Mouse (Mus musculus) T-helper 2 cell (primary cell): ENCODE data around the gene Gfy.

ENCODE experiments used
- in situ Hi-C: fragments of 300-600 bp; cut with MboI, MseI; formaldehyde crosslinking; loops from one replicate; pipeline ENCODE4 v1.15.1; 2025; ENCODE audit warnings: high pct_unique_total_duplicates

Gene Gfy

GRCm38 (mm10) chr7:45128624-45129246, 50.6 kb downstream of the Gfy start, which contains the start of gene Rpl13a:
Gene Rpl13a, minus strand, starts transcription at chr7:45128761.
- in situ Hi-C loops, result no loop called here

- in situ Hi-C loops, result no loop called here
Measured at GRCm38 (mm10) chr7:45127700-45128224, 51.6 kb downstream of the Gfy start.

- in situ Hi-C loops, result no loop called here
Measured at GRCm38 (mm10) chr7:45126844-45127699, 52.3 kb downstream of the Gfy start.
